Mouse (Mus musculus): ENCODE measurements around the gene Gm21650. TPM values are rescaled to one million over a fixed set of nuclear protein-coding genes. Genes with fewer than 3 reads are reported as not detected.
"Not testable (repeated sequence)": the region's sequence is repeated elsewhere in the genome, so short reads cannot be mapped to it uniquely, and the experiment has no call there.

Gm21650 gene
- polyA plus RNA-seq (2015; fragmentation: Nextera tagmentation; extraction: Ambion mirVana), result not detected in 2 replicates

- H3K4me1 ChIP-seq; H3K9ac ChIP-seq; H3K27me3 ChIP-seq; H3K36me3 ChIP-seq (ENCODE audit: poor library complexity, severe bottlenecking); ATAC-seq; H3K4me3 ChIP-seq; H3K9me3 ChIP-seq (replicated peaks); H3K4me2 ChIP-seq; H3K27ac ChIP-seq: not testable (repeated sequence)
- no CpG with 5 or more reads among the region's 6 CpGs for WGBS
Observed at GRCm38 (mm10) chrY:77692508-77692907, at the start of gene Gm21650. TSS of gene Gm21650 (plus strand) at chrY:77692808.
